Mouse (Mus musculus): Measurements from ENCODE around the gene Otol1. TPM values are rescaled to one million over a fixed set of nuclear protein-coding genes. Genes with fewer than 3 reads are reported as not detected.
A peak's percentile ranks its signal among the peaks of the same experiment; 100 is the strongest.

The Otol1 gene
- not detected in 2 replicates for polyA plus RNA-seq (2012; rRNA removed)

DNA sequence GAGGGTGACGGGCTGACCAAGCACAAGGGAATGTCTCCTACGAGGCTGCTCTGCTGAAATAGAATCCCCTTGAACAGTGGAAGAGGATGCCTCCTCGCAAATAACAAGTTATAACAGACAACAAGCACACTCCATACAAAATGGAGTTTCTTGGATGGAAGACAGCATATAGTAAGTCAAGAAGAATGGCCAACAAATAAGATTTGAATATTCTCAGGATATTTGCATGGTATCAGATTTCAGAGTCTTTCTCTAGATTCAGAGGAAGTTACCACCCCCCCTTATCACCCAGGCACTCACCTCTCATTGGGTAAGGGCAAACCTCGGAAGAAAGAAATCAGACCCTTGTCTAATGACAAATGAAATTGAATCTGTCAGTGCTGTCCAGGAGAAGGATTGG lies at the start of gene Otol1:
Gene Otol1 (plus strand): TSS at position 301 of the 400 bp plus-strand sequence.
- TF ChIP-seq CTCF (IDR thresholded peaks at IDR 0.05; ENCODE audit: borderline replicate concordance, control insufficient read depth, extremely low read depth, insufficient read depth, low read length, poor library complexity) = no peak
- no peak for TF ChIP-seq POLR2A (IDR thresholded peaks at IDR 0.05; ENCODE audit: control insufficient read depth, extremely low read depth, insufficient read depth, low read length, poor library complexity)
- H3K27me3 ChIP-seq (ENCODE audit: control insufficient read depth, insufficient read depth, low read length) = no peaks in the 10 kb centered on the region
- no peak within 1 kb of the TSS for H3K4me3 ChIP-seq (ENCODE audit: control insufficient read depth, insufficient read depth, low read length)
- no peaks in the 10 kb centered on the region for H3K4me1 ChIP-seq (replicated peaks; ENCODE audit: control insufficient read depth, insufficient read depth, low read length)
- no peaks in the 10 kb centered on the region for H3K36me3 ChIP-seq (ENCODE audit: control insufficient read depth, insufficient read depth, low read length)
- no peak within 1 kb of the TSS for H3K27ac ChIP-seq (ENCODE audit: control insufficient read depth, insufficient read depth, low read length)
- 81% methylated on average over 4 of the region's 4 CpGs for WGBS
- no peak for DNase-seq

DNA sequence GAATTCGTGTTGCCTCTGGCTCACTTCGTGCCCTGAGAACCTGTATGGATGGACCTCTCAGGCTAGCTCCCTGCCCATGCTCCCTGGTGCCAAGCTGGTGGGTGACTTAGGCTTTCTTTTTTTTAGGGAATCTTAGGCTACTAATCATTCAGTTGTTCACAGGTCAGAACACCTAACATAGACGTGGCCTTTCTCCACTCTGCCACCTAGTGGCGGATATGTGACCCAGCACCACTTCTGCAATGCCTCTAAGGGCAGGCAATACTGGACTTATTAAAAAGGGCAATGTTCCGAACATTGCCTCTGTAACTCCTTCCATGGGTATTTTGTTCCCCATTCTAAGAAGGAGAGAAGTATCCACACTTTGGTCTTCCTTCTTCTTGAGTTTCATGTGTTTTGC lies 45.2 kb upstream of the Otol1 start:
- Histone ChIP-seq H3K27me3 (ENCODE audit: control insufficient read depth, insufficient read depth, low read length) (no peaks in the 10 kb centered on the region), H3K36me3 (ENCODE audit: control insufficient read depth, insufficient read depth, low read length) (no peaks in the 10 kb centered on the region), H3K27ac (ENCODE audit: control insufficient read depth, insufficient read depth, low read length) (no peak overlapping the region), H3K4me3 (ENCODE audit: control insufficient read depth, insufficient read depth, low read length) (no peak overlapping the region), H3K4me1 (replicated peaks; ENCODE audit: control insufficient read depth, insufficient read depth, low read length) (no peaks in the 10 kb centered on the region)
- TF ChIP-seq POLR2A (IDR thresholded peaks at IDR 0.05; ENCODE audit: control insufficient read depth, extremely low read depth, insufficient read depth, low read length, poor library complexity) (no peak), CTCF (IDR thresholded peaks at IDR 0.05; ENCODE audit: borderline replicate concordance, control insufficient read depth, extremely low read depth, insufficient read depth, low read length, poor library complexity) (no peak)
- WGBS = 52% methylated on average over 5 of the region's 5 CpGs
- DNase-seq = peak; percentile 29

DNA sequence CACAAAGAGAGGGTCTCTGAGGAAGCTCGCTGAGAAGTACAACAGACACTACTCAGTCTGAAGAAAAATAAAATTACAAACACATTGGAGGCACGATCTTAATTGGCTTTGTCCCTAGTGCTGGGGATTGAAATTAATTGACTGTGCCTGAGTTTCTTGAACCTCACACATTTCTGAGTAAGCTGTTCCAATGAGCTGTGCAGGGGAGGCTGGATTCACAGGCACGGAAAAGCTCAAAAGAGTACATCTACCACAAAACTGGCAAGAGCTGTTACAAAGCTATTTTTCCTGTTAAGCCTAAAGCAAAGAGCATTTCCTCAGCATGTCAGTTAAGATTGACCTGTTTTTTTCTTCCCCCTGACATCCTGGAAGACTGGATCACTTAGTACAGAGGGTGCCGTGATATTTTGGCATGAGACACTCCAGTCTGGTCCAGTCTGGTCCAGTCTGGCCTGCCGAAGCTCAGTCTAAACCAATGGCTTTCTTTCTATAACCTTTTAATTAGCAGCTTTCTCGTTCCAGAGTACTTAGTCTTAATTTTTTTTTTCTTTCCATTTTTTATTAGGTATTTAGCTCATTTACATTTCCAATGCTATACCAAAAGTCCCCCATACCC lies 35.8 kb upstream of the Otol1 start:
- H3K36me3 ChIP-seq (ENCODE audit: control insufficient read depth, insufficient read depth, low read length) = no peaks in the 10 kb centered on the region
- WGBS = 87% methylated on average over 6 of the region's 6 CpGs
- H3K27ac ChIP-seq (ENCODE audit: control insufficient read depth, insufficient read depth, low read length) = no peak overlapping the region
- TF ChIP-seq POLR2A (IDR thresholded peaks at IDR 0.05; ENCODE audit: control insufficient read depth, extremely low read depth, insufficient read depth, low read length, poor library complexity) = no peak
- no peak for TF ChIP-seq CTCF (IDR thresholded peaks at IDR 0.05; ENCODE audit: borderline replicate concordance, control insufficient read depth, extremely low read depth, insufficient read depth, low read length, poor library complexity)
- no peaks in the 10 kb centered on the region for H3K27me3 ChIP-seq (ENCODE audit: control insufficient read depth, insufficient read depth, low read length)
- no peak for DNase-seq
- no peak overlapping the region for H3K4me3 ChIP-seq (ENCODE audit: control insufficient read depth, insufficient read depth, low read length)
- no peaks in the 10 kb centered on the region for H3K4me1 ChIP-seq (replicated peaks; ENCODE audit: control insufficient read depth, insufficient read depth, low read length)

DNA sequence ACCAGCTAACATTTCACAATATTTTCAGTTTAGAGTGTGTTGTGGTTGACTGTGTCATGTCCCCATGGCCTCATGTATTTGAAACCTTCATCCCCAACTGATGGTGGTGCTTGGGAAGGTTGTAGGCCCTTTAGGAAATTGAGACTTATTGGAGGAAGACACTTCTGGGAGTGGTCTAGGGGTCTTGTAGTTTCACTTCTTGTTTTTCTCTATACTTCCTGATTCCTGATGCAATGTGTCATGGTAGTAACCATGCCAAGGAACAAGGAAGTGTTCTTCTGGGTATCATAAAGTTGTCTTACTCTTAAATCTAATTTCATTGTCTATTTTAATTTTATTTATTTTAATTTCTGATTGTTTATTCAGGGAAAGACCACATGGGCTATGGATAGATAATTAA lies 29.3 kb upstream of the Otol1 start:
- no peaks in the 10 kb centered on the region for H3K4me1 ChIP-seq (replicated peaks; ENCODE audit: control insufficient read depth, insufficient read depth, low read length)
- no peak overlapping the region for H3K4me3 ChIP-seq (ENCODE audit: control insufficient read depth, insufficient read depth, low read length)
- no peaks in the 10 kb centered on the region for H3K27me3 ChIP-seq (ENCODE audit: control insufficient read depth, insufficient read depth, low read length)
- H3K27ac ChIP-seq (ENCODE audit: control insufficient read depth, insufficient read depth, low read length) = no peak overlapping the region
- TF ChIP-seq POLR2A (IDR thresholded peaks at IDR 0.05; ENCODE audit: control insufficient read depth, extremely low read depth, insufficient read depth, low read length, poor library complexity) (no peak), CTCF (IDR thresholded peaks at IDR 0.05; ENCODE audit: borderline replicate concordance, control insufficient read depth, extremely low read depth, insufficient read depth, low read length, poor library complexity) (no peak)
- H3K36me3 ChIP-seq (ENCODE audit: control insufficient read depth, insufficient read depth, low read length) = no peaks in the 10 kb centered on the region
- no peak for DNase-seq

DNA sequence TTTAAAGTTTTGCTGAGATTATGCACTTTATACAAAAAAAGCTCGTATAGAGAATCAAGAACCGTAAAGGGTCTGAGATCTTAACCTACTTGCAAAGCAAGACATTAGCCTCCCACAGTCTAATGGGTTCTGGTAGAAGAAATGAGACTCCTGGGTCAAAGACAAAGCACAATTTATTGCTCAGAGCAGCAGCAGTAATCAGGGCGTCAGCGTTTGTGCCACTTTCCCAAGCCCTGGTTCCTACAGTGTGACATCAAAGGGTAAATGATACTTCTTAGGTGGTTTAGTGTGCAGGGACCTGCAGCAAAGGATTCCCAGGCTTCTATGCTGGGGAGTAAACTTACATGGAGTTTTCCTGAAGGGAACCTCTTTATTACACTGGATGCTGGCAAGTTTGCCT lies 13.6 kb upstream of the Otol1 start:
- Histone ChIP-seq H3K4me1 (replicated peaks; ENCODE audit: control insufficient read depth, insufficient read depth, low read length) (no peaks in the 10 kb centered on the region), H3K36me3 (ENCODE audit: control insufficient read depth, insufficient read depth, low read length) (no peaks in the 10 kb centered on the region), H3K4me3 (ENCODE audit: control insufficient read depth, insufficient read depth, low read length) (no peak overlapping the region), H3K27ac (ENCODE audit: control insufficient read depth, insufficient read depth, low read length) (no peak overlapping the region), H3K27me3 (ENCODE audit: control insufficient read depth, insufficient read depth, low read length) (no peaks in the 10 kb centered on the region)
- WGBS = 62% methylated on average over 4 of the region's 4 CpGs
- DNase-seq = no peak
- TF ChIP-seq POLR2A (IDR thresholded peaks at IDR 0.05; ENCODE audit: control insufficient read depth, extremely low read depth, insufficient read depth, low read length, poor library complexity) = no peak
- TF ChIP-seq CTCF (IDR thresholded peaks at IDR 0.05; ENCODE audit: borderline replicate concordance, control insufficient read depth, extremely low read depth, insufficient read depth, low read length, poor library complexity) = no peak

DNA sequence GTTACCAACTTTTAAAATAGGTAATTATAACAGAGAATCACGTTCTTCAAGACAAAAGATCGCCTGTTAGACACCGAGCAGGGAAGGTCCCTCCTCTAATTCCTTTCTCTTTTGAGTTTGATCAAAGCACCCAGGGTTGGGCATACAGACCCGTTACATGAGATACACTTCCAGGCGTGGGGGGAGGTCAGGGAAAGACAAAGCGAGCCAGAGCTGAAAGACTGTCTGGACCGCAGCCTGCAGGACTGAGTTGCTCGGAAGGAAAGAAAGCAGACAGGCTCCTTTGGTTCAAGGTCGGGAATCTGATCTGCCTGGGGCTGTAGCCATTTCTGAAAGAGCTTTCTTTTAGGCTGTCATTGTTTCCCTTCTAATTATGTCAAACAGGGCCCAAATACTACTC lies 5.9 kb upstream of the Otol1 start:
- Histone ChIP-seq H3K36me3 (ENCODE audit: control insufficient read depth, insufficient read depth, low read length) (no peaks in the 10 kb centered on the region), H3K4me3 (ENCODE audit: control insufficient read depth, insufficient read depth, low read length) (no peak overlapping the region), H3K27ac (ENCODE audit: control insufficient read depth, insufficient read depth, low read length) (no peak overlapping the region), H3K4me1 (replicated peaks; ENCODE audit: control insufficient read depth, insufficient read depth, low read length) (no peaks in the 10 kb centered on the region), H3K27me3 (ENCODE audit: control insufficient read depth, insufficient read depth, low read length) (no peaks in the 10 kb centered on the region)
- TF ChIP-seq CTCF (IDR thresholded peaks at IDR 0.05; ENCODE audit: borderline replicate concordance, control insufficient read depth, extremely low read depth, insufficient read depth, low read length, poor library complexity) = no peak
- no peak for TF ChIP-seq POLR2A (IDR thresholded peaks at IDR 0.05; ENCODE audit: control insufficient read depth, extremely low read depth, insufficient read depth, low read length, poor library complexity)
- no peak for DNase-seq
- 85% methylated on average over 9 of the region's 9 CpGs for WGBS

All from thymus, adult 2 months (tissue).